Mouse (Mus musculus) spleen, postnatal 14 days (tissue): ENCODE data around the gene Tmem98.

Source experiments
- DNase-seq, 2 experiments: peaks; one replicate each; pipeline ENCODE4 v3.0.0; 2021 to 2022; ENCODE audit warnings: low spot score in 2 of 2

Tmem98 gene

GRCm38 (mm10) chr11:80854908-80855307 lies 44.9 kb downstream of the Tmem98 start:
- DNase-seq = no peak

- no peak for DNase-seq
These were observed 46.9 kb downstream of the Tmem98 start for GRCm38 (mm10) chr11:80856827-80857226.

- no peak for DNase-seq
These were observed 48.1 kb downstream of the Tmem98 start, which contains the start of gene Spaca3 for GRCm38 (mm10) chr11:80858065-80858464. Spaca3 (plus strand) TSS chr11:80858365.

GRCm38 (mm10) chr11:80862941-80863340 lies 53.0 kb downstream of the Tmem98 start:
- no peak for DNase-seq

GRCm38 (mm10) chr11:80868039-80868438 lies 58.1 kb downstream of the Tmem98 start:
- DNase-seq = no peak
